Mouse (Mus musculus) myocyte (in vitro differentiated cells): ENCODE results near the gene Hspbp1. TPM values are rescaled to one million over a fixed set of nuclear protein-coding genes. Genes with fewer than 3 reads are reported as not detected.

Experiments used
- H3K27me3 ChIP-seq: one replicate; pipeline ENCODE4 v1.6.1; 2011; ENCODE audit not compliant: control insufficient read depth, insufficient read depth, insufficient read length
- H3K36me3 ChIP-seq: one replicate; pipeline ENCODE4 v1.6.1; 2011; ENCODE audit not compliant: control insufficient read depth, insufficient read depth
- H3K4me2 ChIP-seq: one replicate; pipeline ENCODE4 v1.6.1; 2011; ENCODE audit warnings: low read depth, control low read depth
- H3K4me3 ChIP-seq: one replicate; pipeline ENCODE4 v1.5.1; 2011; ENCODE audit warnings: mild to moderate bottlenecking, control low read depth, moderate library complexity
- H3K79me2 ChIP-seq: one replicate; pipeline ENCODE4 v1.6.1; 2011; ENCODE audit not compliant: control insufficient read depth, insufficient read depth
- H3ac ChIP-seq: one replicate; pipeline ENCODE4 v1.6.1; 2011; ENCODE audit not compliant: control insufficient read depth, insufficient read length
- E2F4 ChIP-seq: IDR thresholded peaks from one replicate; pipeline ENCODE4 v1.6.1; 2011; ENCODE audit warnings: mild to moderate bottlenecking, control low read depth, moderate library complexity; ENCODE audit not compliant: insufficient read depth
- SRF ChIP-seq: IDR thresholded peaks from one replicate; pipeline ENCODE4 v1.6.1; 2011; ENCODE audit warnings: low read depth; ENCODE audit not compliant: control insufficient read depth, insufficient read length
- TCF3 ChIP-seq: IDR thresholded peaks from one replicate; pipeline ENCODE4 v1.6.1; 2011; ENCODE audit warnings: low read depth, control low read depth; ENCODE audit not compliant: insufficient read length
- USF1 ChIP-seq: IDR thresholded peaks from one replicate; pipeline ENCODE4 v1.6.1; 2011; ENCODE audit warnings: low read depth, mild to moderate bottlenecking, control low read depth, moderate library complexity
- polyA plus RNA-seq: library from polyadenylated mRNA; unstranded; fragments of >200 nt; fragmentation: generic; extraction: Trizol; gene quantifications from one replicate; pipeline ENCODE4 v1.2.1, GENCODE M21; 2012; ENCODE audit warnings: missing spikeins

Gene Hspbp1
- polyA plus RNA-seq, 1 experiment = 67.5 TPM

- no peak overlapping the region for H3K4me2 ChIP-seq
- no peaks in the 10 kb centered on the region for H3K36me3 ChIP-seq
- H3K4me3 ChIP-seq = no peak overlapping the region
- no peak for TF ChIP-seq SRF
- TF ChIP-seq USF1 = no peak
- TF ChIP-seq E2F4 = no peak
- no peak for TF ChIP-seq TCF3
- no peak overlapping the region for H3ac ChIP-seq
- peaks cover 33% of the 10 kb centered on the region for H3K27me3 ChIP-seq
- H3K79me2 ChIP-seq = no peaks in the 10 kb centered on the region
Observed at GRCm38 (mm10) chr7:4611511-4611910, 73.4 kb downstream of the Hspbp1 start.

Other genes starting within 250 kb of the Hspbp1 start
- 16.4 TPM for gene Rdh13, start 239.4 kb downstream of the Hspbp1 start, polyA plus RNA-seq
- 0.12 TPM for gene Eps8l1, start 224.4 kb downstream of the Hspbp1 start, polyA plus RNA-seq
- gene Ppp1r12c, start 183.4 kb downstream of the Hspbp1 start, polyA plus RNA-seq = 39.0 TPM
- 1,403 TPM for gene Tnnt1, start 168.7 kb downstream of the Hspbp1 start, polyA plus RNA-seq
- gene Tnni3, start 160.8 kb downstream of the Hspbp1 start, polyA plus RNA-seq = 13.3 TPM
- gene Dnaaf3, start 152.6 kb downstream of the Hspbp1 start, polyA plus RNA-seq = 2.2 TPM
- gene Syt5, start 137.5 kb downstream of the Hspbp1 start, polyA plus RNA-seq = 0.22 TPM
- not detected for gene Ptprh, start 81.0 kb downstream of the Hspbp1 start, polyA plus RNA-seq
- 2.2 TPM for gene Tmem86b, start 53.6 kb downstream of the Hspbp1 start, polyA plus RNA-seq
- gene Ppp6r1, start 26.0 kb downstream of the Hspbp1 start, polyA plus RNA-seq = 46.1 TPM
- 7.0 TPM for gene Brsk1, start 5.5 kb upstream of the Hspbp1 start, polyA plus RNA-seq
- 0.04 TPM for gene Tmem150b, start 40.2 kb upstream of the Hspbp1 start, polyA plus RNA-seq
- 19.2 TPM for gene Kmt5c, start 55.0 kb upstream of the Hspbp1 start, polyA plus RNA-seq
- 0.19 TPM for gene Cox6b2, start 68.0 kb upstream of the Hspbp1 start, polyA plus RNA-seq
- gene Fam71e2, start 86.2 kb upstream of the Hspbp1 start, polyA plus RNA-seq = not detected
- gene Il11, start 97.8 kb upstream of the Hspbp1 start, polyA plus RNA-seq = 0.56 TPM
- gene Tmem190, start 97.9 kb upstream of the Hspbp1 start, polyA plus RNA-seq = not detected
- 7.1 TPM for gene Tmem238, start 104.6 kb upstream of the Hspbp1 start, polyA plus RNA-seq
- 3,329 TPM for gene Rpl28, start 107.8 kb upstream of the Hspbp1 start, polyA plus RNA-seq
- gene Ube2s, start 127.5 kb upstream of the Hspbp1 start, polyA plus RNA-seq = 261 TPM
- not detected for gene Shisa7, start 159.6 kb upstream of the Hspbp1 start, polyA plus RNA-seq
- gene Isoc2b, start 185.2 kb upstream of the Hspbp1 start, polyA plus RNA-seq = 0.65 TPM
- 3.3 TPM for gene Isoc2a, start 192.1 kb upstream of the Hspbp1 start, polyA plus RNA-seq
- gene Gm36210, start 221.4 kb upstream of the Hspbp1 start, polyA plus RNA-seq = not detected
- 8.0 TPM for gene Zfp628, start 230.1 kb upstream of the Hspbp1 start, polyA plus RNA-seq
- gene Nat14, start 237.0 kb upstream of the Hspbp1 start, polyA plus RNA-seq = 3.1 TPM
- 13.6 TPM for gene Ssc5d, start 240.7 kb upstream of the Hspbp1 start, polyA plus RNA-seq